Mouse (Mus musculus) liver, embryonic 14.5 days (tissue): Measurements from ENCODE around the gene Abhd18. TPM values are rescaled to one million over a fixed set of nuclear protein-coding genes. Genes with fewer than 3 reads are reported as not detected.
"Not testable (repeated sequence)": the region's sequence is repeated elsewhere in the genome, so short reads cannot be mapped to it uniquely, and the experiment has no call there.

Experiments used
- ATAC-seq: fragments of 200-750 bp; cut with Nextera tagmentation; 2 replicates; pipeline ENCODE4 v1.8.0; 2017; ENCODE audit warnings: moderate number of reproducible peaks, mild to moderate bottlenecking, moderate library complexity; ENCODE audit not compliant: insufficient read depth
- DNase-seq, 3 experiments: peaks; one replicate each; pipeline ENCODE4 v3.0.0-alpha.2; 2012 to 2013; ENCODE audit warnings: low read depth in 3 of 3, low spot score in 3 of 3
- H3K27ac ChIP-seq: fragments of 300-500 bp; sonication (generic); 2 replicates; pipeline ENCODE4 v1.5.1; 2014; ENCODE audit warnings: moderate library complexity, mild to moderate bottlenecking, control low read depth, inconsistent platforms
- H3K27me3 ChIP-seq: fragments of 300-500 bp; sonication (generic); 2 replicates; pipeline ENCODE4 v1.6.1; 2014; ENCODE audit warnings: mild to moderate bottlenecking, low read length, moderate library complexity; ENCODE audit not compliant: control insufficient read depth, insufficient read depth
- H3K36me3 ChIP-seq: fragments of 300-500 bp; sonication (generic); replicated peaks from 2 replicates; pipeline ENCODE4 v1.6.1; 2014; ENCODE audit warnings: low read depth; ENCODE audit not compliant: control insufficient read depth, insufficient read depth
- H3K4me1 ChIP-seq, 2 experiments: fragments of 200-500 bp in 1 of 2; fragments of 300-500 bp in 1 of 2; sonication (generic) in 1 of 2; replicated peaks; 2 replicates each; pipeline ENCODE4 v1.6.1; 2012 to 2014; ENCODE audit warnings: antibody characterized with exemption in 1 of 2, inconsistent platforms in 1 of 2, low read length in 1 of 2; ENCODE audit not compliant: control insufficient read depth in 2 of 2, insufficient read depth in 2 of 2
- H3K4me2 ChIP-seq: fragments of 300-500 bp; sonication (generic); 2 replicates; pipeline ENCODE4 v1.6.1; 2014; ENCODE audit warnings: low read depth, mild to moderate bottlenecking, control low read depth, moderate library complexity
- H3K4me3 ChIP-seq, 2 experiments: fragments of 200-500 bp in 1 of 2; fragments of 300-500 bp in 1 of 2; sonication (generic) in 1 of 2; 2 replicates each; pipeline ENCODE4 v1.5.1; 2012 to 2014; ENCODE audit warnings: low read depth in 2 of 2, low read length in 2 of 2, mild to moderate bottlenecking in 2 of 2, control low read depth in 1 of 2, inconsistent platforms in 1 of 2, moderate library complexity in 1 of 2; ENCODE audit not compliant: insufficient read depth in 1 of 2
- H3K9ac ChIP-seq: fragments of 300-500 bp; sonication (generic); replicated peaks from 2 replicates; pipeline ENCODE4 v1.6.1; 2014; ENCODE audit warnings: mild to moderate bottlenecking, control low read depth, moderate library complexity
- H3K9me3 ChIP-seq: fragments of 300-500 bp; sonication (generic); 2 replicates; pipeline ENCODE4 v1.6.1; 2016; ENCODE audit warnings: low read length, mixed read lengths; ENCODE audit not compliant: control insufficient read depth
- CTCF ChIP-seq: IDR thresholded peaks from 2 replicates; pipeline ENCODE4 v1.5.1; 2016; ENCODE audit warnings: antibody characterized with exemption, low read depth, control low read depth
- EP300 ChIP-seq: IDR thresholded peaks from 2 replicates; pipeline ENCODE4 v1.6.1; 2016; ENCODE audit warnings: antibody characterized with exemption, low read depth
- WGBS: fragments of 180-500 bp; shearing (Covaris S2); extraction: QIAGEN DNeasy Blood & Tissue Kit; methylation state at CpG from one replicate; pipeline ENCODE4 v1.1.7; 2014; ENCODE audit not compliant: insufficient replicate concordance; 5-methylcytosine and 5-hydroxymethylcytosine counted together
- polyA plus RNA-seq, 2 experiments: library from polyadenylated mRNA; depleted of rRNA in 1 of 2; stranded (reverse) in 1 of 2; unstranded in 1 of 2; fragments of >200 nt; fragmentation: Nextera tagmentation in 1 of 2; extraction: Ambion mirVana in 1 of 2; gene quantifications; 2 replicates each; pipeline versions ENCODE4 v1.2.1 to v1.2.3; 2012 to 2014

The Abhd18 gene
- polyA plus RNA-seq, 2 experiments: 2.1 to 2.2 TPM

GRCm38 (mm10) chr3:40846473-40846956 lies 255 bp upstream of the Abhd18 start, which contains the start of gene Mfsd8:
Gene Mfsd8 (minus strand): TSS chr3:40846886.
- not testable (repeated sequence) for H3K9me3 ChIP-seq, H3K27me3 ChIP-seq, H3K4me1 ChIP-seq, H3K36me3 ChIP-seq
- H3K4me2 ChIP-seq: peak within 1 kb of the TSS; percentile 82
- 0% methylated on average over 33 of the region's 39 CpGs for WGBS
- peak; percentile 99 for ATAC-seq
- peak within 1 kb of the TSS; percentile 74 for H3K27ac ChIP-seq
- H3K9ac ChIP-seq: peak within 1 kb of the TSS; percentile 85
- peak within 1 kb of the TSS; percentile 70 to 86 for H3K4me3 ChIP-seq
- peak; percentile 56 for TF ChIP-seq EP300
- TF ChIP-seq CTCF: peak; percentile 85
- DNase-seq: peak; percentile 94 to 96 (median 95)

DNA sequence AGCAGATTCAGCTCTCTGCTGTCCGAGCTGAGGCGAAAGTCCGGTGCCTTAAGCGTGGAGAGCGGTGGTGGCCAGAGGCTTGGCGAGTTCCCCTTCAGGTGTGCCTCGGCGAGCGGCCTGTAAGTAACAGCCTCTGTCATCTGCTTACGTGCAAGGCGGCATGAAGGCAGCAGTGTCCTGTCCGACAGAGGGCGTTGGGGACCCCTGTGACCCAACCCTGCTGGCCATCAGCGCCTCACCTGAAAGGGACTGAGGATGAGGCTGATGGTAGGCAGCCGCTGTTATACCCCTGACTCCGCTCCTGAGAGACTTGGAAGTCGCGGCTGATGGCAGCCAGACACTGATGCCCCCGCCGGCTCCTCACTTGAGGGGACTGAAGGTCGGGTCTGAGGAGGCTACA lies 248 bp downstream of the Abhd18 start:
- DNase-seq: peak; percentile 24 to 41 (median 40)
- peak overlapping the region; percentile 82 for H3K4me2 ChIP-seq
- not testable (repeated sequence) for H3K36me3 ChIP-seq, H3K27ac ChIP-seq, H3K4me1 ChIP-seq, H3K9me3 ChIP-seq, H3K27me3 ChIP-seq
- under 1% methylated on average over 17 of the region's 21 CpGs for WGBS
- ATAC-seq: peak; percentile 60
- peak; percentile 56 for TF ChIP-seq CTCF
- peak overlapping the region; percentile 67 for H3K9ac ChIP-seq
- peak overlapping the region; percentile 70 to 71 for H3K4me3 ChIP-seq

DNA sequence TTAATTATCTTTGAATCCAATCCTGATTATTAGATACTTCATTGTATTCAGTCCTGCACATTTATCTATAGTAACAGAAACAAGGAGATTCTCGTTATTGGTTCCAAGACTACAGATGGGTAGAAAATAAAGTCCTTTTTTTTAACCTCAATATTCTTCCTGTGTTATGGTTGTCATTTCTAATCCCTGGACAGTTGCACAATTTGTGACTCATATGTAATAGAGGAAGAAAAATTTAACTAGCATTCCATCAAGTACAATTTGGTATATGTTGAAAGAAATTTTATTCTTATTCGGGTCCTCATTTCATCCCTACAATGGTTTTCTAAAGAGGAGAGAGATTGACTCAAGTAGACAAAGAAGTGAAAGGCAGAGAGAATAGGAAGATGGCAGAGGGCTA lies 1.2 kb downstream of the Abhd18 start:
- WGBS: 72% methylated on average over 2 of the region's 2 CpGs
- H3K27me3 ChIP-seq, H3K4me1 ChIP-seq, H3K36me3 ChIP-seq, H3K27ac ChIP-seq, H3K4me3 ChIP-seq, ATAC-seq, H3K9ac ChIP-seq, H3K9me3 ChIP-seq, DNase-seq: not testable (repeated sequence)
- H3K4me2 ChIP-seq: peak overlapping the region; percentile 82

- not testable (repeated sequence) for H3K27ac ChIP-seq, H3K4me1 ChIP-seq, H3K9ac ChIP-seq, H3K27me3 ChIP-seq, H3K9me3 ChIP-seq, H3K36me3 ChIP-seq, H3K4me2 ChIP-seq, ATAC-seq, DNase-seq, H3K4me3 ChIP-seq
- 60% methylated on average over 3 of the region's 3 CpGs for WGBS
These were observed 6.5 kb downstream of the Abhd18 start for GRCm38 (mm10) chr3:40853123-40853738.

DNA sequence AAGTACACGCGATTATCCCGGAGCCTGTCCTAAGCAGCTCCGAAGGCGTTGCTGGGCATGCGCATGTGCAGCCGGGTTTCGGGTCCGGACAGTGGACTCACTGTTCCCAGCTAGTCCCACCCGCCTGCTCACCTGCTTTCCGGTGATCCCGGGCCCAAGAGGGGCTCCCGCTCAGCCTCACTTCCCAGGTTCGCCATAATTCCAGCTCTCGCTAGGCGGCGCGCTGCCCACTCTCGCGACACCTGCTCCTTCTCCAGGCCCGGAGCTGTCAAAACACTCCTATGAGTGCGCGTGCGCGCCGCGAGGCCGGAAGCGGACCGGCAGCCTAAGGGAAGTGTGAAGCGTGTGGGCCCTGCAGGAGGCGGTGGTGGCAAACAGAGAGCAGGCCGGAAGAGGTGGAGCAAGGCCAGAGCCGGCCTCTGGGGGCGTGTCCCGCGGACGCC lies 47.1 kb downstream of the Abhd18 start:
- not testable (repeated sequence) for H3K4me1 ChIP-seq, H3K9me3 ChIP-seq, H3K36me3 ChIP-seq, H3K27me3 ChIP-seq
- WGBS: under 1% methylated on average over 38 of the region's 38 CpGs
- ATAC-seq (peak; percentile 100), DNase-seq (peak; percentile 95 to 97 (median 96))
- Histone ChIP-seq H3K4me2 (peak overlapping the region; percentile 74), H3K9ac (peak overlapping the region; percentile 76), H3K27ac (peak overlapping the region; percentile 56), H3K4me3 (peak overlapping the region; percentile 72 to 85)
- TF ChIP-seq CTCF: peak; percentile 84

- peak overlapping the region; percentile 78 for H3K9ac ChIP-seq
- DNase-seq: peak in 1 of 3 experiments; percentile 10
- H3K4me2 ChIP-seq: peak overlapping the region; percentile 89
- ATAC-seq: peak; percentile 38; the same call in 1 of the 2 replicates
- H3K27me3 ChIP-seq, H3K36me3 ChIP-seq, H3K9me3 ChIP-seq, H3K27ac ChIP-seq, H3K4me1 ChIP-seq: not testable (repeated sequence)
- H3K4me3 ChIP-seq: peak overlapping the region; percentile 48 to 72
- 0% methylated on average over 19 of the region's 24 CpGs for WGBS
These were observed 47.6 kb downstream of the Abhd18 start for GRCm38 (mm10) chr3:40894336-40894735.

DNA sequence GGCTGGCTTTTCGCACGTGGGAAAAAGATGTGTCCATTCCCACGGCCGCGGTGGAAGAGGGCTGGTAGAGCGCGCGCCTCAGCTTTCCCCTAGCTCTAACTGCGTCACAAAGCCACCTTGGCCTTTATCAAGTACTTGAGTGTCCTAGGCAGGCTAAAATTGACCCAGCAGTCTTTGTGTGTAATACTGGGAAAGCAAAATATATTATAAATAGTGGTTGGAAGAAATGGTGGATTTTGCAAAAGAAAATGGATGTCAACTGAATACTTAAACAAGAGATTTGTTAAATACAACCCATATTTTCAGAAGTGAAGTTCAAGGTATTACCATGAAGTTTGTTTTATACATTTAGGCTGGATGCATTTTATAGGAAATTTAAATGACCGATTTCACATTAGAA lies 55.7 kb downstream of the Abhd18 start, which contains the start of gene 1700034I23Rik:
1700034I23Rik (minus strand) TSS at position 101 of the 400 bp plus-strand sequence.
- not testable (repeated sequence) for ATAC-seq, H3K36me3 ChIP-seq, H3K4me2 ChIP-seq, DNase-seq, H3K9me3 ChIP-seq, H3K9ac ChIP-seq, H3K27me3 ChIP-seq, H3K4me3 ChIP-seq, H3K4me1 ChIP-seq, H3K27ac ChIP-seq
- WGBS: 87% methylated on average over 5 of the region's 10 CpGs
